Mouse (Mus musculus): ENCODE data around the gene 1700029J07Rik.

DNA sequence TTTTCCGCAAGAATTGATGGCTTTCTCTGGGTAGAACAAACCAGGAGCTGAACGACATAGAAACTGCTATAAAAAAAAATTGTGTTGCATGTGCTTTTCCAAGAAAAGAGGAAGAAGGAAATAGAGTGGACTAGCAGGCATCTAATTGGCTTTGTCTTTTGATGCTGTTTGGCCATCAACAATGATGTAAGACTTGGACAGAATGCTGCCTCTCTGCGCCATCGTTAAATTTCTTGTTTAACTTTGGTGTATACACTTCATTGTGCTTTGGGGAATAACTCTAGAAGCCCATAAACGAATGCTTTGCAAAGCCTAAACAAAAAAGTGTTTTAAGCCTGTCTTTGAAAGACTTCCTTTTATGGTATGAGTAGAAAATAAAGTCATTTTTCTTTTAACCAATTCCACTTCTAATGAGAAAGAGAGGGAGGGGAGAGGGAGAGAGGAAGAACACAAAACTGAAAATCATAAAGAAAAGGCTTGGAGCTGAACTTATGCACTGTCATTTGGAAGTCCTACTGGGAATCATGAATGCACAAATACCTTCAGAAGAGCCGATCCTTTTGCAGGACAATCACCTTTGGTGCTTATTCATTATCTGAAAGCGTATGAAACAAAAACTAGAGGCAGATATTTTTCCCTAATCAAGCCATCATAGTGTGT is 69.3 kb downstream of the 1700029J07Rik start:
- TF ChIP-seq CTCF (IDR thresholded peaks at IDR 0.05; ENCODE audit: insufficient read depth, low read depth, low read length) = no peak
- no peak for TF ChIP-seq POLR2A (IDR thresholded peaks at IDR 0.05; ENCODE audit: insufficient read depth, low read depth, low read length)

All from olfactory bulb, adult 2 months (tissue).